Mouse (Mus musculus) lung, postnatal 10 days (tissue): ENCODE measurements around the gene Rnf144b.

Experiments
- DNase-seq: peaks from one replicate; pipeline ENCODE4 v3.0.0; 2021

The Rnf144b gene

GRCm38 (mm10) chr13:47124986-47125385 lies 2.5 kb downstream of the Rnf144b start:
- DNase-seq, result no peak

GRCm38 (mm10) chr13:47125595-47125994 lies 3.1 kb downstream of the Rnf144b start:
- DNase-seq, result no peak

GRCm38 (mm10) chr13:47129090-47129489 lies 6.6 kb downstream of the Rnf144b start:
- no peak for DNase-seq

GRCm38 (mm10) chr13:47133058-47133457 lies 10.6 kb downstream of the Rnf144b start:
- no peak for DNase-seq

- DNase-seq, result no peak
These were observed 12.4 kb downstream of the Rnf144b start for GRCm38 (mm10) chr13:47134836-47135235.

GRCm38 (mm10) chr13:47135741-47136140 lies 13.3 kb downstream of the Rnf144b start:
- DNase-seq, result no peak

GRCm38 (mm10) chr13:47142764-47143163 lies 20.3 kb downstream of the Rnf144b start:
- no peak for DNase-seq

GRCm38 (mm10) chr13:47145939-47146338 lies 23.5 kb downstream of the Rnf144b start:
- no peak for DNase-seq

- DNase-seq, result no peak
These were observed 23.9 kb downstream of the Rnf144b start for GRCm38 (mm10) chr13:47146388-47146787.

GRCm38 (mm10) chr13:47148573-47148972 lies 26.1 kb downstream of the Rnf144b start:
- DNase-seq, result no peak

- DNase-seq, result no peak
These were observed 27.5 kb downstream of the Rnf144b start for GRCm38 (mm10) chr13:47149993-47150392.

GRCm38 (mm10) chr13:47151060-47151459 lies 28.6 kb downstream of the Rnf144b start:
- DNase-seq, result peak; percentile 60

GRCm38 (mm10) chr13:47152390-47152789 lies 29.9 kb downstream of the Rnf144b start:
- peak; percentile 65 for DNase-seq

GRCm38 (mm10) chr13:47153206-47153605 lies 30.8 kb downstream of the Rnf144b start:
- no peak for DNase-seq

- DNase-seq, result no peak
These were observed 32.4 kb downstream of the Rnf144b start for GRCm38 (mm10) chr13:47154866-47155265.

- DNase-seq, result peak; percentile 33
These were observed 34.4 kb downstream of the Rnf144b start for GRCm38 (mm10) chr13:47156841-47157240.

GRCm38 (mm10) chr13:47162001-47162400 lies 39.5 kb downstream of the Rnf144b start:
- DNase-seq, result no peak

GRCm38 (mm10) chr13:47164732-47165131 lies 42.3 kb downstream of the Rnf144b start:
- no peak for DNase-seq

GRCm38 (mm10) chr13:47165261-47165660 lies 42.8 kb downstream of the Rnf144b start:
- no peak for DNase-seq

GRCm38 (mm10) chr13:47168484-47168883 lies 46.0 kb downstream of the Rnf144b start:
- no peak for DNase-seq

GRCm38 (mm10) chr13:47170026-47170425 lies 47.6 kb downstream of the Rnf144b start:
- no peak for DNase-seq

GRCm38 (mm10) chr13:47170811-47171555 lies 48.5 kb downstream of the Rnf144b start:
- DNase-seq, result no peak

GRCm38 (mm10) chr13:47172891-47173290 lies 50.4 kb downstream of the Rnf144b start:
- no peak for DNase-seq

- DNase-seq, result peak; percentile 15
These were observed 55.7 kb downstream of the Rnf144b start for GRCm38 (mm10) chr13:47178182-47178581.

- no peak for DNase-seq
These were observed 58.3 kb downstream of the Rnf144b start for GRCm38 (mm10) chr13:47180776-47181175.
